Mouse (Mus musculus): ENCODE measurements around the gene Zfp704. TPM values are rescaled to one million over a fixed set of nuclear protein-coding genes. Genes with fewer than 3 reads are reported as not detected.

Gene Zfp704
- total and polyA plus RNA-seq, 3 experiments: not detected

GRCm38 (mm10) chr3:9480936-9481335 lies 128.9 kb downstream of the Zfp704 start:
- dilution Hi-C loops (cut with MboI; ENCODE audit: extremely low pct_ligation_motif_present, extremely low pct_unique_long_range_greater_than_20kb, low sequenced_read_pairs): no loop called here
- no peak overlapping the region for H3K27ac ChIP-seq (ENCODE audit: insufficient read depth, low read depth)
- in situ Hi-C loops (cut with MboI; ENCODE audit: low pct_ligation_motif_present, low pct_unique_long_range_greater_than_20kb, low sequenced_read_pairs): loop anchor here (25.0 kb wide), 2 partner anchors 456 to 519 kb away; no protein-coding TSS in a partner anchor
- no peaks in the 10 kb centered on the region for H3K79me2 ChIP-seq (replicated peaks; ENCODE audit: control insufficient read depth, extremely low read depth, insufficient read depth, poor library complexity, severe bottlenecking)
- TF ChIP-seq TCF12 (IDR thresholded peaks at IDR 0.05; ENCODE audit: low read depth, low read length): no peak
- TF ChIP-seq USF2 (conservative IDR thresholded peaks at IDR 0.05; ENCODE audit: low read depth, low read length): no peak
- TF ChIP-seq ELF1 (IDR thresholded peaks at IDR 0.05; ENCODE audit: low read depth, low read length): no peak
- H3K4me1 ChIP-seq (ENCODE audit: control insufficient read depth in 1 of 2, insufficient read depth in 2 of 2): peaks cover 0 to 4% of the 10 kb centered on the region in 2 experiments; a peak in 1 of 4 replicates
- H3K9me3 ChIP-seq (replicated peaks; ENCODE audit: low read length): no peaks in the 10 kb centered on the region
- H3K4me2 ChIP-seq (ENCODE audit: insufficient read depth, low read depth, poor library complexity, severe bottlenecking): no peak overlapping the region
- H3K27me3 ChIP-seq (replicated peaks): no peaks in the 10 kb centered on the region
- DNase-seq (ENCODE audit: extremely low read depth): no peak
- no peak overlapping the region for H3K9ac ChIP-seq (ENCODE audit: insufficient read depth, low read depth)
- no peak overlapping the region for H3K4me3 ChIP-seq (replicated peaks in 1 of 3; ENCODE audit: low read depth in 2 of 3, low read length in 2 of 3, poor library complexity in 1 of 3)
- H3K36me3 ChIP-seq (replicated peaks in 1 of 2; ENCODE audit: control insufficient read depth in 1 of 2, insufficient read depth in 1 of 2, low read length in 1 of 2): no peaks in the 10 kb centered on the region

- no peaks in the 10 kb centered on the region for H3K79me2 ChIP-seq (replicated peaks; ENCODE audit: control insufficient read depth, extremely low read depth, insufficient read depth, poor library complexity, severe bottlenecking)
- in situ Hi-C loops (cut with MboI; ENCODE audit: low pct_ligation_motif_present, low pct_unique_long_range_greater_than_20kb, low sequenced_read_pairs) (loop anchor here (25.0 kb wide), 2 partner anchors 460 to 515 kb away; no protein-coding TSS in a partner anchor), dilution Hi-C loops (cut with MboI; ENCODE audit: extremely low pct_ligation_motif_present, extremely low pct_unique_long_range_greater_than_20kb, low sequenced_read_pairs) (no loop called here)
- no peak for DNase-seq (ENCODE audit: extremely low read depth)
- no peaks in the 10 kb centered on the region for H3K27me3 ChIP-seq (replicated peaks)
- no peak overlapping the region for H3K4me2 ChIP-seq (ENCODE audit: insufficient read depth, low read depth, poor library complexity, severe bottlenecking)
- H3K4me1 ChIP-seq (ENCODE audit: control insufficient read depth in 1 of 2, insufficient read depth in 2 of 2): peaks cover 0 to 4% of the 10 kb centered on the region in 2 experiments; a peak in 1 of 4 replicates
- no peak overlapping the region for H3K4me3 ChIP-seq (replicated peaks in 1 of 3; ENCODE audit: low read depth in 2 of 3, low read length in 2 of 3, poor library complexity in 1 of 3)
- H3K36me3 ChIP-seq (replicated peaks in 1 of 2; ENCODE audit: control insufficient read depth in 1 of 2, insufficient read depth in 1 of 2, low read length in 1 of 2): no peaks in the 10 kb centered on the region
- TF ChIP-seq KAT2A (IDR thresholded peaks at IDR 0.05; ENCODE audit: insufficient replicate concordance, low read length) (no peak), JUND (conservative IDR thresholded peaks at IDR 0.05; ENCODE audit: low read depth, low read length) (no peak), GABPA (IDR thresholded peaks at IDR 0.05; ENCODE audit: insufficient replicate concordance, low read depth, low read length) (no peak)
- no peak overlapping the region for H3K9ac ChIP-seq (ENCODE audit: insufficient read depth, low read depth)
- no peak overlapping the region for H3K27ac ChIP-seq (ENCODE audit: insufficient read depth, low read depth)
- H3K9me3 ChIP-seq (replicated peaks; ENCODE audit: low read length): no peaks in the 10 kb centered on the region
Measured at GRCm38 (mm10) chr3:9477386-9477785, 132.5 kb downstream of the Zfp704 start.

GRCm38 (mm10) chr3:9476336-9476735 lies 133.5 kb downstream of the Zfp704 start:
- Histone ChIP-seq H3K79me2 (replicated peaks; ENCODE audit: control insufficient read depth, extremely low read depth, insufficient read depth, poor library complexity, severe bottlenecking) (no peaks in the 10 kb centered on the region), H3K9me3 (replicated peaks; ENCODE audit: low read length) (no peaks in the 10 kb centered on the region), H3K4me2 (ENCODE audit: insufficient read depth, low read depth, poor library complexity, severe bottlenecking) (no peak overlapping the region), H3K4me3 (replicated peaks in 1 of 3; ENCODE audit: low read depth in 2 of 3, low read length in 2 of 3, poor library complexity in 1 of 3) (no peak overlapping the region), H3K27me3 (replicated peaks) (no peaks in the 10 kb centered on the region), H3K27ac (ENCODE audit: insufficient read depth, low read depth) (no peak overlapping the region), H3K9ac (ENCODE audit: insufficient read depth, low read depth) (no peak overlapping the region), H3K36me3 (replicated peaks in 1 of 2; ENCODE audit: control insufficient read depth in 1 of 2, insufficient read depth in 1 of 2, low read length in 1 of 2) (no peaks in the 10 kb centered on the region), H3K4me1 (ENCODE audit: control insufficient read depth in 1 of 2, insufficient read depth in 2 of 2) (peaks cover 0 to 4% of the 10 kb centered on the region in 2 experiments; a peak in 1 of 4 replicates)
- in situ Hi-C loops (cut with MboI; ENCODE audit: low pct_ligation_motif_present, low pct_unique_long_range_greater_than_20kb, low sequenced_read_pairs) (loop anchor here (25.0 kb wide), 2 partner anchors 461 to 514 kb away; no protein-coding TSS in a partner anchor), dilution Hi-C loops (cut with MboI; ENCODE audit: extremely low pct_ligation_motif_present, extremely low pct_unique_long_range_greater_than_20kb, low sequenced_read_pairs) (no loop called here)
- TF ChIP-seq IRF4 (IDR thresholded peaks at IDR 0.05; ENCODE audit: low read depth, low read length) (no peak), ETS1 (conservative IDR thresholded peaks at IDR 0.05; ENCODE audit: low read depth, low read length) (no peak), SMC3 (IDR thresholded peaks at IDR 0.05; ENCODE audit: low read depth, low read length) (no peak), MAFK (IDR thresholded peaks at IDR 0.05; ENCODE audit: insufficient replicate concordance, low read length) (no peak), NELFE (IDR thresholded peaks at IDR 0.05; ENCODE audit: low read depth, low read length) (no peak), ZKSCAN1 (IDR thresholded peaks at IDR 0.05; ENCODE audit: borderline replicate concordance, low read depth, low read length) (no peak), PAX5 (IDR thresholded peaks at IDR 0.05; ENCODE audit: low read length) (no peak)
- no peak for DNase-seq (ENCODE audit: extremely low read depth)

Measured in CH12.LX (cell line).